Mouse (Mus musculus) liver, embryonic 11.5 days (tissue): Measurements from ENCODE around the gene 4930452B06Rik. TPM values are rescaled to one million over a fixed set of nuclear protein-coding genes. Genes with fewer than 3 reads are reported as not detected.

Experiments
- ATAC-seq: fragments of 200-750 bp; cut with Nextera tagmentation; replicated peaks from 2 replicates; pipeline ENCODE4 v1.8.0; 2017; ENCODE audit warnings: moderate number of reproducible peaks, mild to moderate bottlenecking, moderate TSS enrichment, moderate library complexity; ENCODE audit not compliant: low FRiP score
- DNase-seq: peaks from one replicate; pipeline ENCODE4 v3.0.0-alpha.2; 2017; ENCODE audit warnings: low spot score
- H3K27ac ChIP-seq: fragments of 300-500 bp; sonication (generic); 2 replicates; pipeline ENCODE4 v1.5.1; 2014; ENCODE audit warnings: mild to moderate bottlenecking, low read depth, low read length, control low read depth
- H3K27me3 ChIP-seq: fragments of 300-500 bp; sonication (generic); replicated peaks from 2 replicates; pipeline ENCODE4 v1.6.1; 2014; ENCODE audit warnings: low read length, mixed read lengths; ENCODE audit not compliant: control insufficient read depth, insufficient read depth
- H3K36me3 ChIP-seq: fragments of 300-500 bp; sonication (generic); 2 replicates; pipeline ENCODE4 v1.6.1; 2014; ENCODE audit warnings: mild to moderate bottlenecking, low read length, moderate library complexity, mixed read lengths; ENCODE audit not compliant: control insufficient read depth, insufficient read depth
- H3K4me1 ChIP-seq: fragments of 300-500 bp; sonication (generic); replicated peaks from 2 replicates; pipeline ENCODE4 v1.6.1; 2014; ENCODE audit warnings: low read length, mixed read lengths; ENCODE audit not compliant: control insufficient read depth, insufficient read depth
- H3K4me2 ChIP-seq: fragments of 300-500 bp; sonication (generic); 2 replicates; pipeline ENCODE4 v1.6.1; 2014; ENCODE audit warnings: mild to moderate bottlenecking, control low read depth, moderate library complexity
- H3K4me3 ChIP-seq: fragments of 300-500 bp; sonication (generic); 2 replicates; pipeline ENCODE4 v1.5.1; 2014; ENCODE audit warnings: low read depth, low read length, control low read depth
- H3K9ac ChIP-seq: fragments of 300-500 bp; sonication (generic); 2 replicates; pipeline ENCODE4 v1.6.1; 2014; ENCODE audit warnings: low read depth, low read length, control low read depth
- H3K9me3 ChIP-seq: fragments of 300-500 bp; sonication (generic); 2 replicates; pipeline ENCODE4 v1.6.1; 2016; ENCODE audit warnings: low read length, inconsistent platforms, mixed read lengths; ENCODE audit not compliant: control insufficient read depth
- WGBS: fragments of 180-500 bp; shearing (Covaris S2); extraction: QIAGEN DNeasy Blood & Tissue Kit; methylation state at CpG from one replicate; pipeline ENCODE4 v1.1.7; 2014; 5-methylcytosine and 5-hydroxymethylcytosine counted together
- polyA plus RNA-seq: library from polyadenylated mRNA; unstranded; fragments of >200 nt; fragmentation: Nextera tagmentation; extraction: Ambion mirVana; gene quantifications from 2 replicates; pipeline ENCODE4 v1.2.1, GENCODE M21; 2014

4930452B06Rik gene
- 4.8 and 4.9 TPM in 2 replicates for polyA plus RNA-seq

DNA sequence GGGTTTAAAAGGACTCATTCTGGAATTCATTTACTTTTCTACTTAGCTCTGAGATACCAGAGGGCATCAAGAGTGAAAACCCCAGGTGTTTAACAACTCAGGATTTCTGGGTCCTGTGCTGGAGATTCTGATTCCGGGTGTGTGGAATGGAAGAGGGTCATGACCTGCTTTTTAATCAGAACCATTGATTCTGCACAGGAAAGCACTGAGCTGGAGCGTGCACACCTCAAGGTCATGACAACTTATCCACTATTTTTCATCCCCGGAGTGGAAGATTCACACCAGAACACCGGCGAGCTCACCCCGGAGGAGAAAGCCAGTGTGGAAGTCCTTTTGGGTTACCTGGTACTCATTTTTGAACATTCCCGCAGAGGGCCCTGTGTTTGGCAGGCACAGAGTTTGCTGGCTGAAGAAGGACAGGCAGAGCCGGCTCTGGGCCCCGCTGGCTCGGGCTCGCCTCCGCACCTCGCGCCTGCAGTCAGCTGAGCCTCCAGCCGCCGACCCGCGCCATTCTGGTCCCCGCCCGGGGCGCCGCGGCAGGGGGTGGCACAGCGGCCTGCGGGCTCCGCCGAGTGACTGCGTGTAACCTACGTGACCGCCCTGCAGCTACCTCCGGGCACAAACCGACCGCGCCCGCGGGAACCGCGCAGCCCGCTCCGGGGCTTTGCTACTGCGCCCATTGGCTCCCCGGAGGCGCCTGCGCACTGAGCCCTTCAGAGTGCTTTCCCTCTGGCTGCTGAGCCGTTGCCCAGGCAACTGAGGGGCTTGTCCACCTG lies at the start of gene 4930452B06Rik:
TSS of gene 4930452B06Rik (minus strand) at position 605 of the 776 bp plus-strand sequence.
- H3K4me2 ChIP-seq, result peak within 1 kb of the TSS; percentile 63
- no peaks in the 10 kb centered on the region for H3K4me1 ChIP-seq
- peak within 1 kb of the TSS; percentile 55 for H3K4me3 ChIP-seq
- H3K36me3 ChIP-seq, result no peaks in the 10 kb centered on the region
- ATAC-seq (peak; percentile 93), DNase-seq (peak; percentile 71)
- H3K27ac ChIP-seq, result no peak within 1 kb of the TSS
- H3K27me3 ChIP-seq, result no peaks in the 10 kb centered on the region
- WGBS, result 2% methylated on average over 45 of the region's 45 CpGs
- no peaks in the 10 kb centered on the region for H3K9me3 ChIP-seq
- H3K9ac ChIP-seq, result peak within 1 kb of the TSS; percentile 59

GRCm38 (mm10) chr14:8712674-8713073 lies 46.6 kb upstream of the 4930452B06Rik start:
- H3K36me3 ChIP-seq, result no peaks in the 10 kb centered on the region
- 85% methylated on average over 4 of the region's 4 CpGs for WGBS
- H3K27me3 ChIP-seq, result no peaks in the 10 kb centered on the region
- no peaks in the 10 kb centered on the region for H3K4me1 ChIP-seq
- H3K9ac ChIP-seq, result no peak overlapping the region
- H3K4me2 ChIP-seq, result no peak overlapping the region
- no peak for ATAC-seq
- no peak overlapping the region for H3K4me3 ChIP-seq
- no peak overlapping the region for H3K27ac ChIP-seq
- no peaks in the 10 kb centered on the region for H3K9me3 ChIP-seq
- no peak for DNase-seq

- Histone ChIP-seq H3K36me3 (no peaks in the 10 kb centered on the region), H3K9me3 (no peaks in the 10 kb centered on the region), H3K4me2 (no peak overlapping the region), H3K4me3 (no peak overlapping the region), H3K4me1 (no peaks in the 10 kb centered on the region), H3K27me3 (no peaks in the 10 kb centered on the region), H3K9ac (no peak overlapping the region), H3K27ac (no peak overlapping the region)
- WGBS, result 29% methylated on average over 1 of the region's 1 CpGs
- DNase-seq, result no peak
- no peak for ATAC-seq
Measured at GRCm38 (mm10) chr14:8689451-8689850, 23.4 kb upstream of the 4930452B06Rik start.

GRCm38 (mm10) chr14:8688462-8688861 lies 22.4 kb upstream of the 4930452B06Rik start:
- WGBS, result 71% methylated on average over 1 of the region's 1 CpGs
- no peak overlapping the region for H3K4me2 ChIP-seq

DNA sequence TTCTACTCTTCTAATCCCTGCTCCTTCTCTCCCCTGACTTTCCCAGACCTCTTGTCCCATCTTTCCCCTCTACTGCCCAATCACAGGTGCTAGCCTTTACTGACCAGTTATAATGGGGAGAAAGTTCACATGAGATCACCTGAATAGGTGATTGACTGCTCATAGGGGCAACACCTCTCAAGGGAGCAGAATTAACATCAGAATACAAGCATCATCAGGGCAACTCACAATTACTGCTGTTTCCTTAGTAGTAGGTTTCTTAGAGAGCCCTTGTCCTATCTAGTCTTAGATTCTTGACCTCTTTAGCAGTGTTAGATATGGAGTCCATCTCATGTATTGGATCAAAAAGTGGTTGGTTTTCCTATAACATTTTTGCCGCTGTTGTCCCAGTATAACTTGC lies 20.1 kb upstream of the 4930452B06Rik start:
- Histone ChIP-seq H3K4me2 (no peak overlapping the region), H3K9me3 (no peaks in the 10 kb centered on the region), H3K4me3 (no peak overlapping the region), H3K27ac (no peak overlapping the region), H3K4me1 (no peaks in the 10 kb centered on the region), H3K27me3 (no peaks in the 10 kb centered on the region), H3K36me3 (no peaks in the 10 kb centered on the region), H3K9ac (no peak overlapping the region)
- DNase-seq, result no peak
- 82% methylated on average over 1 of the region's 1 CpGs for WGBS
- ATAC-seq, result no peak

More at GRCm38 (mm10) chr14:8688462-8688861, 22.4 kb upstream of the 4930452B06Rik start:
- DNase-seq, result no peak
- no peak overlapping the region for H3K27ac ChIP-seq
- H3K27me3 ChIP-seq, result no peaks in the 10 kb centered on the region
- no peak overlapping the region for H3K4me3 ChIP-seq
- ATAC-seq, result no peak
- H3K9ac ChIP-seq, result no peak overlapping the region
- no peaks in the 10 kb centered on the region for H3K4me1 ChIP-seq
- no peaks in the 10 kb centered on the region for H3K9me3 ChIP-seq
- H3K36me3 ChIP-seq, result no peaks in the 10 kb centered on the region

DNA sequence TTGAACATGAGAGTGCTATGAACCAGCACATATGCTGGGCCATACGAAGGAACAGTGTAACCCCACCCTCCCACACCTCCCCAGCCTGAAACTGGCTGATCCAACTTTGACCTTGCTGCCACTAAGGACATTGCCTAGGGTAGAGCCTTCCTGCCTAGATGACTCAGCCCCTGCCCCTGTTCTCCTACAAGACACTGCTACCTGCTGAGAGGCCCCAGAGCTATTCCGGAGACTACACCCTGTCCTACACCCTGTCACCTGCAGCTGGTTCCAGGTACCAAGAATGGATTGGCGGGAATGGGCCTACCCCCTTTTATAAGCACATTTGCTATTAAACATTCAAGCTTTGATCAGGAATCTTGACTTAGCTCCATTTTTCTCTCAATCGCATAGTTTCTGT lies 13.9 kb upstream of the 4930452B06Rik start:
- no peak overlapping the region for H3K4me2 ChIP-seq
- H3K36me3 ChIP-seq, result no peaks in the 10 kb centered on the region
- 83% methylated on average over 4 of the region's 4 CpGs for WGBS
- no peak overlapping the region for H3K9ac ChIP-seq
- H3K4me1 ChIP-seq, result no peaks in the 10 kb centered on the region
- no peaks in the 10 kb centered on the region for H3K9me3 ChIP-seq
- H3K27me3 ChIP-seq, result no peaks in the 10 kb centered on the region
- no peak overlapping the region for H3K4me3 ChIP-seq
- DNase-seq, result no peak
- no peak overlapping the region for H3K27ac ChIP-seq
- ATAC-seq, result no peak

- H3K4me3 ChIP-seq, result no peak overlapping the region
- ATAC-seq, result no peak
- no peak overlapping the region for H3K27ac ChIP-seq
- no peak overlapping the region for H3K4me2 ChIP-seq
- no peaks in the 10 kb centered on the region for H3K4me1 ChIP-seq
- H3K9ac ChIP-seq, result no peak overlapping the region
- no peaks in the 10 kb centered on the region for H3K9me3 ChIP-seq
- no peaks in the 10 kb centered on the region for H3K36me3 ChIP-seq
- DNase-seq, result no peak
- H3K27me3 ChIP-seq, result no peaks in the 10 kb centered on the region
Measured at GRCm38 (mm10) chr14:8660359-8660758, 5.7 kb downstream of the 4930452B06Rik start.

DNA sequence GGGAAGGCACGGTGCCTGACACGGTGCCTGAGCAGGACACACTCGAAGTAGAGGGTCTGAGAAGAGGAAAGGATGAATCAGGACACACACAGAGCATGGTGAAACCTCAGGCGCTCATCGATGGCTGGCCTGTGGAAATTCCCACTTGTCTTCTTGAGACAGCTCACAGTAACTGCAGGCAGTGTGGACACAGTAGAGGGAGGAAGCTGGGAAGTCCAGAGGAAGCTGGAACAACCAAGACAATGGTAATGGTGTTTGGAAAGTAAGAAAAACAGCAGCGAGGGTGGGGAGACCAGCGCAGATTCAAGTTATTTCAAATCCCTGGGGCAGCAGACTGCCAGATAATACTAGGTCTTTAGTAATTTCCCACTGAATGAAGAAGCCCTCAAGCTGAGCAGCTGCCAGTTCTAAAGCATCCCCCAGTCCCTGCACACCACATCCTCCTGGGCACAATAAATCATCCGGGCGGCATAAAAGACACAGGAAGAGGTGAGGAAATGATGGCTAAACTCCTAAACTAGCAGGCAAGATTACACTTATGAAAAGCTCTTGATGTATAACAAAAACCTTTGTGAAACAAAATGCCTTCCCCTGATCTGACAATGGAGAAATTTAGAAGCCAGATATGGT lies 24.3 kb downstream of the 4930452B06Rik start:
- ATAC-seq, result no peak
- 59% methylated on average over 9 of the region's 9 CpGs for WGBS
- no peak overlapping the region for H3K27ac ChIP-seq

GRCm38 (mm10) chr14:8632211-8632610 lies 33.8 kb downstream of the 4930452B06Rik start:
- Histone ChIP-seq H3K27ac (no peak overlapping the region), H3K9ac (no peak overlapping the region), H3K36me3 (no peaks in the 10 kb centered on the region), H3K4me1 (no peaks in the 10 kb centered on the region), H3K27me3 (no peaks in the 10 kb centered on the region), H3K9me3 (no peaks in the 10 kb centered on the region), H3K4me3 (no peak overlapping the region), H3K4me2 (no peak overlapping the region)
- DNase-seq (no peak), ATAC-seq (no peak)
- WGBS, result 87% methylated on average over 6 of the region's 6 CpGs

More for the DNA sequence above, 24.3 kb downstream of the 4930452B06Rik start:
- H3K36me3 ChIP-seq, result no peaks in the 10 kb centered on the region
- no peak overlapping the region for H3K4me3 ChIP-seq
- DNase-seq, result no peak
- H3K9me3 ChIP-seq, result no peaks in the 10 kb centered on the region
- no peak overlapping the region for H3K4me2 ChIP-seq
- H3K9ac ChIP-seq, result no peak overlapping the region
- H3K4me1 ChIP-seq, result no peaks in the 10 kb centered on the region
- H3K27me3 ChIP-seq, result no peaks in the 10 kb centered on the region
